8 mouse cellular contexts compared by ENCODE assay signal in genomic region chr11:117335146-117335545, GRCm38 (mm10).
A peak's percentile ranks its signal among the peaks of the same experiment; 100 is the strongest.
DNase-seq lines count a peak whose midpoint lies in the region; ATAC-seq lines count a peak whose summit lies in the region.
"Had no signal": no experiment of that assay in that cellular context is flagged by ENCODE, and none has a peak within 500 bp of the region (broad histone marks: within the 10 kb centered on the region; RNA-seq: fewer than 3 reads in every experiment).

No protein-coding gene starts in this region.

- 71% methylated on average over 2 of the region's 2 CpGs for WGBS in embryonic facial prominence, embryonic 14.5 days
- 93% methylated on average over 2 of the region's 2 CpGs for WGBS in limb, embryonic 13.5 days
- WGBS in stomach, embryonic 14.5 days: 59% methylated on average over 2 of the region's 2 CpGs

- H3K9me3 ChIP-seq in megakaryocyte, embryonic 14.5 days: no peaks in the 10 kb centered on the region
- H3K9me3 ChIP-seq in embryonic facial prominence, embryonic 14.5 days (ENCODE audit: control insufficient read depth, low read length): no peaks in the 10 kb centered on the region
- no peaks in the 10 kb centered on the region for H3K9me3 ChIP-seq in limb, embryonic 13.5 days
- no peaks in the 10 kb centered on the region for H3K9me3 ChIP-seq in stomach, embryonic 14.5 days (ENCODE audit: control insufficient read depth, low read depth, low read length)

- no peak for ATAC-seq in megakaryocyte, adult 5-6 weeks (ENCODE audit: poor library complexity, severe bottlenecking)
- no peak for ATAC-seq in embryonic facial prominence, embryonic 14.5 days (ENCODE audit: low read depth)
- ATAC-seq in limb, embryonic 13.5 days (ENCODE audit: low FRiP score, low read depth): no peak
- no peak for ATAC-seq in stomach, embryonic 14.5 days (ENCODE audit: insufficient number of reproducible peaks, insufficient read depth, low FRiP score, low read depth)

- peaks cover 55% of the 10 kb centered on the region for H3K36me3 ChIP-seq in megakaryocyte, embryonic 14.5 days (replicated peaks; ENCODE audit: low read length)
- no peaks in the 10 kb centered on the region for H3K36me3 ChIP-seq in embryonic facial prominence, embryonic 14.5 days (ENCODE audit: control insufficient read depth, insufficient read depth, low read length)
- H3K36me3 ChIP-seq in limb, embryonic 13.5 days: peaks cover 17% of the 10 kb centered on the region
- no peaks in the 10 kb centered on the region; the same call in 1 of the 2 replicates for H3K36me3 ChIP-seq in stomach, embryonic 14.5 days (ENCODE audit: control insufficient read depth, insufficient read depth, low read length)

- no peak for DNase-seq in embryonic facial prominence, embryonic 14.5 days (ENCODE audit: low spot score)
- DNase-seq in kidney, adult 18-20 months: no peak
- no peak for DNase-seq in right cerebral cortex, postnatal 4 days
- DNase-seq: retina, postnatal 1 day had no signal

- peak overlapping the region; percentile 96 for H3K4me3 ChIP-seq in megakaryocyte, embryonic 14.5 days (replicated peaks)
- no peak overlapping the region for H3K4me3 ChIP-seq in embryonic facial prominence, embryonic 14.5 days (ENCODE audit: low read depth, low read length)
- H3K4me3 ChIP-seq in limb, embryonic 13.5 days: no peak overlapping the region
- no peak overlapping the region for H3K4me3 ChIP-seq in stomach, embryonic 14.5 days (ENCODE audit: low read depth, low read length)

- peak overlapping the region; percentile 91 for H3K27ac ChIP-seq in embryonic facial prominence, embryonic 14.5 days (replicated peaks; ENCODE audit: low read depth, low read length)
- H3K27ac ChIP-seq in limb, embryonic 13.5 days: no peak overlapping the region
- H3K27ac ChIP-seq in stomach, embryonic 14.5 days (ENCODE audit: low read length): peak overlapping the region; percentile 96

- H3K9ac ChIP-seq in embryonic facial prominence, embryonic 14.5 days (ENCODE audit: low read depth, low read length): 0 out of 2 replicates have a peak overlapping the region, but pooled peaks have one; percentile 28
- no peak overlapping the region for H3K9ac ChIP-seq in limb, embryonic 13.5 days
- H3K9ac ChIP-seq in stomach, embryonic 14.5 days (replicated peaks; ENCODE audit: low read depth, low read length): no peak overlapping the region

- H3K27me3 ChIP-seq in megakaryocyte, embryonic 14.5 days (replicated peaks): no peaks in the 10 kb centered on the region
- H3K27me3 ChIP-seq in embryonic facial prominence, embryonic 14.5 days (replicated peaks; ENCODE audit: control insufficient read depth, insufficient read depth, low read length): no peaks in the 10 kb centered on the region
- no peaks in the 10 kb centered on the region for H3K27me3 ChIP-seq in limb, embryonic 13.5 days
- H3K27me3 ChIP-seq in stomach, embryonic 14.5 days (ENCODE audit: control insufficient read depth, insufficient read depth, low read length): no peaks in the 10 kb centered on the region

- peak overlapping the region; percentile 90; the same call in 1 of the 2 replicates for H3K4me2 ChIP-seq in embryonic facial prominence, embryonic 14.5 days (ENCODE audit: low read depth, low read length)
- peak overlapping the region; percentile 89 for H3K4me2 ChIP-seq in limb, embryonic 13.5 days (replicated peaks)
- H3K4me2 ChIP-seq in stomach, embryonic 14.5 days (replicated peaks; ENCODE audit: low read depth, low read length): peak overlapping the region; percentile 91

- H3K4me1 ChIP-seq in megakaryocyte, embryonic 14.5 days: peaks cover 98% of the 10 kb centered on the region
- peaks cover 67% of the 10 kb centered on the region for H3K4me1 ChIP-seq in embryonic facial prominence, embryonic 14.5 days (ENCODE audit: control insufficient read depth, insufficient read depth, low read length)
- H3K4me1 ChIP-seq in limb, embryonic 13.5 days: peaks cover 85% of the 10 kb centered on the region
- H3K4me1 ChIP-seq in stomach, embryonic 14.5 days (ENCODE audit: control insufficient read depth, insufficient read depth, low read length): peaks cover 74% of the 10 kb centered on the region
